Comparison of ENCODE assay signal across 15 mouse cellular contexts in the genomic region with DNA sequence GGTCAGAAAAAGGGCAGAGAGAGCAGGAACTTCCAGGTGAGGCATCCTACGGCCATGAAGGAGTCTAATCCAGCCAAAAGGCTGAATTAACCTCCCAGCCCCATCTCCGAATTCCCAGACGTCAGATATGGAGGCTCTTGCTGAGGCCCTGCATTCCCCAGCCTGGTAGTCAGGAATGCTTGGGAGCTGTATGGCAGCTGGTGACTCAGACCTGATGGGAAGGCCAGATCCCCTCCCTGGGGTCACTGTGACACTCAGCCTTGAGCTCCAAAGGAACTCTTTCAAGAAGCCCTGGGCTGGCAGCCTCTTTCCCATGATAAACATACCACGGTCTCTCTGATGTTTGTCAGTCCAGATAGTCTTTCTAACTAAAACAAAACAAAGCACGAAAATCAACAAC. TPM values are rescaled to one million over a fixed set of nuclear protein-coding genes. Genes with fewer than 3 reads are reported as not detected.
A peak's percentile ranks its signal among the peaks of the same experiment; 100 is the strongest.
DNase-seq lines count a peak whose midpoint lies in the region; ATAC-seq and TF ChIP-seq lines count a peak whose summit lies in the region.
"Had no signal": no experiment of that assay in that cellular context is flagged by ENCODE, and none has a peak within 500 bp of the region (broad histone marks: within the 10 kb centered on the region; RNA-seq: fewer than 3 reads in every experiment).

No protein-coding gene starts in this region.

- H3K4me3 ChIP-seq in heart, embryonic 13.5 days: no peak overlapping the region
- no peak overlapping the region for H3K4me3 ChIP-seq in forebrain, embryonic 13.5 days
- H3K4me3 ChIP-seq in gastrocnemius, adult 2 months: no peak overlapping the region
- H3K4me3 ChIP-seq: midbrain, embryonic 15.5 days had no signal

- ATAC-seq in heart, embryonic 13.5 days (ENCODE audit: extremely low read depth, insufficient number of reproducible peaks, low FRiP score, low TSS enrichment): no peak
- ATAC-seq in forebrain, embryonic 13.5 days: no peak
- ATAC-seq: midbrain, embryonic 15.5 days had no signal

- no peak for TF ChIP-seq CTCF in gastrocnemius, adult 2 months (IDR thresholded peaks at IDR 0.05)

- WGBS in heart, embryonic 13.5 days: 20% methylated on average over 5 of the region's 5 CpGs
- WGBS in forebrain, embryonic 13.5 days: 76% methylated on average over 5 of the region's 5 CpGs

- peak overlapping the region; percentile 68 for H3K27ac ChIP-seq in heart, embryonic 13.5 days (replicated peaks)
- H3K27ac ChIP-seq in forebrain, embryonic 13.5 days: no peak overlapping the region
- no peak overlapping the region for H3K27ac ChIP-seq in gastrocnemius, adult 2 months
- H3K27ac ChIP-seq: hindbrain, embryonic 14.5 days; liver, embryonic 14.5 days; midbrain, embryonic 15.5 days had no signal

- no peak overlapping the region for H3K4me2 ChIP-seq in heart, embryonic 13.5 days
- H3K4me2 ChIP-seq in forebrain, embryonic 13.5 days: no peak overlapping the region
- H3K4me2 ChIP-seq: hindbrain, embryonic 14.5 days; midbrain, embryonic 15.5 days had no signal

- H3K27me3 ChIP-seq in heart, embryonic 13.5 days (replicated peaks): no peaks in the 10 kb centered on the region
- no peaks in the 10 kb centered on the region for H3K27me3 ChIP-seq in forebrain, embryonic 13.5 days
- H3K27me3 ChIP-seq: midbrain, embryonic 15.5 days had no signal

- 0 out of 2 replicates have a peak overlapping the region, but pooled peaks have one; percentile 45 for H3K9ac ChIP-seq in heart, embryonic 13.5 days
- H3K9ac ChIP-seq in forebrain, embryonic 13.5 days: no peak overlapping the region
- H3K9ac ChIP-seq: hindbrain, embryonic 14.5 days; liver, embryonic 14.5 days; midbrain, embryonic 15.5 days had no signal

- H3K4me1 ChIP-seq in heart, embryonic 13.5 days: peaks cover 29% of the 10 kb centered on the region
- no peaks in the 10 kb centered on the region for H3K4me1 ChIP-seq in forebrain, embryonic 13.5 days
- H3K4me1 ChIP-seq: midbrain, embryonic 15.5 days had no signal

- intact Hi-C loops in gastrocnemius, adult 2 months (cut with DNase I): no loop called here

- no peak for DNase-seq in heart, adult 11 months
- peak; percentile 65 for DNase-seq in ovary, postnatal 36 days (ENCODE audit: low spot score)
- no peak for DNase-seq in ovary, postnatal 10 days (ENCODE audit: low spot score)
- peak; percentile 53 for DNase-seq in adrenal gland, postnatal 10 days
- DNase-seq in gastrocnemius, adult 2 months: no peak
- DNase-seq: gastrocnemius, postnatal 25 days; kidney, adult 11 months; kidney, postnatal 4 days; layer of hippocampus, postnatal 36 days; left cerebral cortex, postnatal 4 days had no signal

- H3K9me3 ChIP-seq in heart, embryonic 13.5 days: no peaks in the 10 kb centered on the region
- no peaks in the 10 kb centered on the region for H3K9me3 ChIP-seq in forebrain, embryonic 13.5 days (replicated peaks)
- H3K9me3 ChIP-seq: midbrain, embryonic 15.5 days had no signal

- no peaks in the 10 kb centered on the region for H3K36me3 ChIP-seq in heart, embryonic 13.5 days
- H3K36me3 ChIP-seq in forebrain, embryonic 13.5 days (ENCODE audit: poor library complexity, severe bottlenecking): no peaks in the 10 kb centered on the region
- H3K36me3 ChIP-seq: midbrain, embryonic 15.5 days had no signal

RNA-seq across cellular contexts. Expression of gene Zbtb38, which starts 30.6 kb away (rescaled TPM):
- 27.1 and 31.3 TPM in 2 replicates for polyA plus RNA-seq in heart, embryonic 13.5 days (2015; fragmentation: Nextera tagmentation; extraction: Ambion mirVana)
- 10 to 100 TPM; 35.7 to 37.8 TPM for total RNA-seq in adrenal gland, postnatal 10 days (2021)
- 30.5 and 30.8 TPM in 2 replicates for polyA plus RNA-seq in forebrain, embryonic 13.5 days (2015; fragmentation: Nextera tagmentation; extraction: Ambion mirVana)
- total RNA-seq in gastrocnemius, adult 2 months (2021): 10 to 100 TPM; 22.9 to 33.8 TPM

Comparison
In these comparisons a context has a peak if more than half of its experiments do, and no peak if none do; other contexts are left out.
1. DNase-seq: peak in ovary, postnatal 36 days (single experiment) and adrenal gland, postnatal 10 days (single experiment); none in heart, adult 11 months (single experiment), ovary, postnatal 10 days (single experiment) and gastrocnemius, adult 2 months (single experiment).